Mouse (Mus musculus) neural tube, embryonic 12.5 days (tissue): ENCODE data around the gene Ube2cbp. TPM values are rescaled to one million over a fixed set of nuclear protein-coding genes. Genes with fewer than 3 reads are reported as not detected.

ENCODE experiments used
- ATAC-seq: fragments of 200-750 bp; cut with Nextera tagmentation; 2 replicates; pipeline ENCODE4 v1.8.0; 2017; ENCODE audit warnings: low read depth, mild to moderate bottlenecking, moderate TSS enrichment, moderate library complexity; ENCODE audit not compliant: low FRiP score
- H3K27ac ChIP-seq: fragments of 300-500 bp; sonication (generic); 2 replicates; pipeline ENCODE4 v1.5.1; 2016
- H3K27me3 ChIP-seq: fragments of 300-500 bp; sonication (generic); replicated peaks from 2 replicates; pipeline ENCODE4 v1.6.1; 2016; ENCODE audit warnings: mild to moderate bottlenecking
- H3K36me3 ChIP-seq: fragments of 300-500 bp; sonication (generic); 2 replicates; pipeline ENCODE4 v1.6.1; 2016; ENCODE audit warnings: mild to moderate bottlenecking
- H3K4me1 ChIP-seq: fragments of 300-500 bp; sonication (generic); 2 replicates; pipeline ENCODE4 v1.6.1; 2016
- H3K4me2 ChIP-seq: fragments of 300-500 bp; sonication (generic); replicated peaks from 2 replicates; pipeline ENCODE4 v1.6.1; 2016; ENCODE audit warnings: mild to moderate bottlenecking
- H3K4me3 ChIP-seq: fragments of 300-500 bp; sonication (generic); 2 replicates; pipeline ENCODE4 v1.5.1; 2016
- H3K9ac ChIP-seq: fragments of 300-500 bp; sonication (generic); 2 replicates; pipeline ENCODE4 v1.6.1; 2016; ENCODE audit warnings: mild to moderate bottlenecking
- H3K9me3 ChIP-seq: fragments of 300-500 bp; sonication (generic); 2 replicates; pipeline ENCODE4 v1.6.1; 2016; ENCODE audit warnings: mild to moderate bottlenecking
- WGBS: fragments of 180-500 bp; shearing (Covaris S2); methylation state at CpG from one replicate; pipeline ENCODE4 v1.1.7; 2016; 5-methylcytosine and 5-hydroxymethylcytosine counted together
- polyA plus RNA-seq: library from polyadenylated mRNA; unstranded; fragments of >200 nt; fragmentation: Nextera tagmentation; extraction: Ambion mirVana; gene quantifications from 2 replicates; pipeline ENCODE4 v1.2.1, GENCODE M21; 2016

Ube2cbp gene
- polyA plus RNA-seq, 1 experiment from 2014 or later: 7.0 TPM

DNA sequence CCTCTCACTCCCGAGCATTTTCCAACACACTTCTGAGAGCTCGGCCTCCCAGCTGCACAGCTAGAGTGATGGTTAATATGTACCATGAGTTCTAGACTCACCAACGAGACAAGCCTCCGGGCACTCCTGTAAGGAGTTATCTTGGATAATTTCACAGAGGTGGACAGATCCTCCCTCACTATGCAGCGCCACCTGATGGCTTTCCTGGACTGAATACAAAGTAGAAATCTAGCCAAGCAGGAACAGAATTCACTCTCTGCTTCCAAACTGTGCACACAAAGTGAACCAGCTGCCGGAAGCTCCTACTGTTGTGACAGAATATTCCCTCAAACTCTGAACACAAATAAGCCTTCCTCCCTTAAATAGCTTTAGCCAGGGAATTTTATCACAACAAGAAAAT, 69.0 kb downstream of the Ube2cbp start:
- H3K9ac ChIP-seq: no peak overlapping the region
- 84% methylated on average over 6 of the region's 6 CpGs for WGBS
- no peak overlapping the region for H3K4me3 ChIP-seq
- H3K4me2 ChIP-seq: no peak overlapping the region
- no peaks in the 10 kb centered on the region for H3K4me1 ChIP-seq
- no peak for ATAC-seq
- H3K27me3 ChIP-seq: no peaks in the 10 kb centered on the region
- no peaks in the 10 kb centered on the region for H3K9me3 ChIP-seq
- no peak overlapping the region for H3K27ac ChIP-seq
- H3K36me3 ChIP-seq: no peaks in the 10 kb centered on the region

DNA sequence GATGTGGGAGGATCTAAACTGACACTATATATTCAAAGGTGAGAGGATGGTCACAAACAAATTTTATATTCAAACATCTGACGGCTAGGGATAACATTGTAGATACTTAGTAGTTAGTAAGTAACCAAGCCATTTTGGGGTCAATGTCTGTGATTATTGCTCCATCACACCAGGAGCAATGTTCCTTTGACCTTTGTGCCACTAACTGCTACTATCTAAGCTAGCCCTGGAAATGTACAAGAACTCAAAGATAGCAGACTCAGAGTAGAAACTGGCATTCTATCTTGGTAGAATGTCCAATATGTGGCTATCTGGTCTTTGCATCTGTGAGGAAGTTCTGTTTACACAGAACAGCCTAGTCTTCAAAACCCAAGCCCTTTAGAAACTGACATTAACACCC, 69.7 kb downstream of the Ube2cbp start:
- 93% methylated on average over 1 of the region's 1 CpGs for WGBS

DNA sequence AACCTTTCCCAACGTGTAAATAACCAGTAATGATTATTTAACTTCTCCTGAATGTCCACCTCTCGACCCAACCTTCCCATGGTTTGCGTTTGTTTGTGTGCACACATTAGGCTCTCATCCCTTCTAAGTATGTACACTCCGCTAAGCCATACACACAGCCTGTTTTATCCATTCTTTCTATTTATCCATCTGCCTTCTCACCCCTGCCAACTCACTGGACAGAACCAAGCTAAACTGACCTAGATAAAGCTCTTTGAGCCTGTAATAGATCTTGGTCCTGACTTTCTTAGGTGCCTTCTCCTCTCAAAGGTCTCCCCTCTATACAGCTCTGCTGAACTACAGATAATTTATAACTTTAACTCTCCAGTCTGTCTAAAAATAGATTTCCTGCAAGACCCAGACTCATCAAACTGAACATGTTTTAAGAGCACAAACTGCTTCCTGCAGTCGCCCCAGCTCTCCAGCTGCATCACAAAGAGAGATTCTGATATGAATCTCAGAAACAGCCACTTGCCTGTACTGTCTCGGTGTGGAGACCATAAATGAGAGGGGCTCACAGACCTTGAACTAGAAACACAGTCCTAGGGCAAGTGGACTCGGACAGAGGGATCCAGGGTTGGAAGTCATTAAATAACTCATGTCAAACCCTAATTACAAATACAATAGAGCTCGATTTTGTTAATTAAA, 71.0 kb downstream of the Ube2cbp start:
- Histone ChIP-seq H3K36me3 (no peaks in the 10 kb centered on the region), H3K4me2 (no peak overlapping the region), H3K27me3 (no peaks in the 10 kb centered on the region), H3K4me1 (no peaks in the 10 kb centered on the region), H3K27ac (no peak overlapping the region), H3K9ac (no peak overlapping the region), H3K9me3 (no peaks in the 10 kb centered on the region), H3K4me3 (no peak overlapping the region)
- WGBS: 64% methylated on average over 8 of the region's 8 CpGs
- no peak for ATAC-seq

More for the DNA sequence above, 69.7 kb downstream of the Ube2cbp start:
- Histone ChIP-seq H3K36me3 (no peaks in the 10 kb centered on the region), H3K9me3 (no peaks in the 10 kb centered on the region), H3K4me1 (no peaks in the 10 kb centered on the region), H3K27me3 (no peaks in the 10 kb centered on the region), H3K9ac (no peak overlapping the region), H3K4me3 (no peak overlapping the region), H3K27ac (no peak overlapping the region), H3K4me2 (no peak overlapping the region)
- ATAC-seq: no peak

GRCm38 (mm10) chr9:86391467-86391866, 73.3 kb downstream of the Ube2cbp start:
- no peaks in the 10 kb centered on the region for H3K27me3 ChIP-seq
- H3K4me3 ChIP-seq: no peak overlapping the region
- H3K4me2 ChIP-seq: no peak overlapping the region
- ATAC-seq: no peak
- no peaks in the 10 kb centered on the region for H3K36me3 ChIP-seq
- no peaks in the 10 kb centered on the region for H3K9me3 ChIP-seq
- no peak overlapping the region for H3K9ac ChIP-seq
- H3K27ac ChIP-seq: no peak overlapping the region
- H3K4me1 ChIP-seq: no peaks in the 10 kb centered on the region

- Histone ChIP-seq H3K9me3 (no peaks in the 10 kb centered on the region), H3K36me3 (no peaks in the 10 kb centered on the region), H3K27ac (no peak overlapping the region), H3K4me2 (no peak overlapping the region), H3K4me1 (no peaks in the 10 kb centered on the region), H3K4me3 (no peak overlapping the region), H3K27me3 (no peaks in the 10 kb centered on the region), H3K9ac (no peak overlapping the region)
- no peak for ATAC-seq
- WGBS: 83% methylated on average over 2 of the region's 2 CpGs
Measured at GRCm38 (mm10) chr9:86390713-86391112, 74.0 kb downstream of the Ube2cbp start.

GRCm38 (mm10) chr9:86388538-86388937, 76.2 kb downstream of the Ube2cbp start:
- no peak for ATAC-seq
- H3K4me3 ChIP-seq: no peak overlapping the region
- no peaks in the 10 kb centered on the region for H3K4me1 ChIP-seq
- H3K9me3 ChIP-seq: no peaks in the 10 kb centered on the region
- no peak overlapping the region for H3K4me2 ChIP-seq
- no peaks in the 10 kb centered on the region for H3K27me3 ChIP-seq
- 73% methylated on average over 4 of the region's 4 CpGs for WGBS
- H3K36me3 ChIP-seq: no peaks in the 10 kb centered on the region
- H3K27ac ChIP-seq: no peak overlapping the region
- no peak overlapping the region for H3K9ac ChIP-seq

DNA sequence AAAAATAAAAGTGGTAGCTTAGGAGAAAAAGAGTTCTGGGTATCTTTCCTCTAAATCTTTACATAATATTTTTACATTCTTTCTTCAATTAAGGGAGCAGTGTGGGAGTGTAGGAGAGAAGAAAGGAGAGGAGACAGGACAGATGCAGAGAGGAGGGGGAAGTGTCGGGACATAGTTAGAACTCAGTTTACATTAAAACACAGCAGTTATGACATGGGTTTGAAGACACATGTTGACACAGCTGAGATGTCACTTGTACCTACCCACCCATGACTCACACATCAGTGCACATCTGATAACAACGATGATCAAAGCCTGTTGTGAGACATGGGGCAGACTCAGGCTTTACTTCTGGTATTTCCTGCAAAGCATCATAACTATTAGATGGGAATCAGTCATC, 87.8 kb downstream of the Ube2cbp start:
- H3K9me3 ChIP-seq: no peaks in the 10 kb centered on the region
- H3K27ac ChIP-seq: no peak overlapping the region
- no peak overlapping the region for H3K4me3 ChIP-seq
- no peak overlapping the region for H3K9ac ChIP-seq
- H3K4me2 ChIP-seq: no peak overlapping the region
- H3K4me1 ChIP-seq: no peaks in the 10 kb centered on the region
- H3K27me3 ChIP-seq: no peaks in the 10 kb centered on the region
- no peaks in the 10 kb centered on the region for H3K36me3 ChIP-seq
- no peak for ATAC-seq
- 74% methylated on average over 2 of the region's 2 CpGs for WGBS

DNA sequence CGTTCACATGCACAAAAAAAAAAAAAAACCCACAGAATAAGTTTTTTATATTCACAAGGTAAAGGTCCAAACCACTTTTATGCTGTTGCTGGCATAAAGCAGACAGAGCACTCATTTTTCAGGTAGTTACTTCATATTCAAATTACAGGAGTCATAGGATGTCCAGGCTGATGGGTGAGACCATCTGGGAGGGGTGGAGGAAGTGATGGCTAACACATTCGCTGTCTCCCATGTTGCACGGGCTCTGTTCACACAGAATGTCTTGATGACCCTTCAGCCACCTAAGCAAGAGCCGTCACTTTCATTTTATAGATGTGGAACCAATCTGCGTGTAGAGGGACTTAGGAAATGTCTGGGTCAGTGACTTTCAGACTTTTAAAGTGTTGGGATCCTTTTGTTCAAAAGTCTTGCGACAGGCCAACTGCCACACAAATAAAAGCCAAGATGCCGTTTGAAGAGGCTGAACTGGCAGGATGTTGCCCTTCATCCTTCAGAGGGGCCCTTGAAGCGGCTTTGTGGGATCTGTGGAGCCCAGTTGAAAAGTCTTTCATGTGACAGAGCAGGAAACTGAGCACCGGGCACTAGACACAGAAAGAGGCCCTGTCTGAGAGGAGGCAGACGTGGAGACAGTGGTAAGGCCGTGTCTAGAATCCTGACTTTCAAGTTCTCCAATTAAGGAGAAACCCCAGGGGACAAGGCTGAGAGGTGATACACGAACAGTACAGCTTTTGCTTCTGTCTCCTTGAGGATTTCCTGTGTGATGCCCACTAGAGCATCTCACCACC, 91.8 kb downstream of the Ube2cbp start:
- Histone ChIP-seq H3K27ac (no peak overlapping the region), H3K36me3 (no peaks in the 10 kb centered on the region), H3K9me3 (no peaks in the 10 kb centered on the region), H3K4me1 (no peaks in the 10 kb centered on the region), H3K9ac (no peak overlapping the region), H3K4me2 (no peak overlapping the region), H3K27me3 (no peaks in the 10 kb centered on the region), H3K4me3 (no peak overlapping the region)
- no peak for ATAC-seq
- WGBS: 51% methylated on average over 12 of the region's 12 CpGs

- H3K27ac ChIP-seq: no peak overlapping the region
- no peaks in the 10 kb centered on the region for H3K4me1 ChIP-seq
- no peak overlapping the region for H3K9ac ChIP-seq
- no peaks in the 10 kb centered on the region for H3K9me3 ChIP-seq
- H3K36me3 ChIP-seq: no peaks in the 10 kb centered on the region
- no peaks in the 10 kb centered on the region for H3K27me3 ChIP-seq
- WGBS: 73% methylated on average over 4 of the region's 4 CpGs
- H3K4me3 ChIP-seq: no peak overlapping the region
- H3K4me2 ChIP-seq: no peak overlapping the region
- no peak for ATAC-seq
Measured at GRCm38 (mm10) chr9:86369208-86369607, 95.5 kb downstream of the Ube2cbp start.

DNA sequence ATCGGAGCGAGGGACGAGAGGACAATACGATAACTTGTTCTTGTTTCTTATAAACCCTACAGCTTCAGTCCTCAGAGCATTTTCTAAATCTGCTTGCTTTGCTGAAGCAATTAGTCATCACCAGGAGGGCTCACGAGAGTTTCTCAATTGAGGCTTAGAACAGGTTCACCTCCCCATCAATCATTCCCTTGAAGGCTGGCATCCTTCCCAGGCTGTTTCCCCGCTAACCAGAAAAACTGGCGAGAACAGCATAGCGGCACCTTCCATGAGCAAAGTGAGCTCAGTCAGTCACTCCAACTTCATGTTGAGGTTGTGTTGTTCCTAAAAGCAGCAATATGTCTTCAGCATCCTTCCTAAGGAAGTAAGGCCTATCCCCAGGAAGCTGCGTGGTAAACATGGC, 104.2 kb downstream of the Ube2cbp start:
- Histone ChIP-seq H3K27ac (no peak overlapping the region), H3K9me3 (no peaks in the 10 kb centered on the region), H3K4me1 (no peaks in the 10 kb centered on the region), H3K27me3 (no peaks in the 10 kb centered on the region), H3K36me3 (no peaks in the 10 kb centered on the region), H3K9ac (no peak overlapping the region), H3K4me3 (no peak overlapping the region), H3K4me2 (no peak overlapping the region)
- ATAC-seq: no peak
- WGBS: 76% methylated on average over 9 of the region's 9 CpGs

DNA sequence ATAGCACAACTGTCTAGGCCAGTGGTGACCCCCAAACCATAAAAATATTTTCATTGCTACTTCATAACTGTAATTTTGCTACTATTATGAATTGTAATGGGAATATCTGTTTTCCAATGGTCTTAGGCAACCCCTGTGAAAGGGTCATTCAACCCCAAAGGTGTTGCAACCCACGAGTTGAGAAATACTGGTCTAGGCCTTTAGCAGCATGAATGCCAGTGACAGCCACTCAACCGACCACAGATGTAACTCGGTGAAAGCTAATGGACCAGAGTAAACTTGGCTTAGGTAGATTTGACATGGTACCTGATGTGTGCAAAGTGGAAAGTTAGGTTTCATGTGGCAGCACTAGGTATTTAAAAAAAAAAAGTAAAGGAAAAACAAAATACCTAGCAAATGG, 108.9 kb downstream of the Ube2cbp start:
- ATAC-seq: no peak

DNA sequence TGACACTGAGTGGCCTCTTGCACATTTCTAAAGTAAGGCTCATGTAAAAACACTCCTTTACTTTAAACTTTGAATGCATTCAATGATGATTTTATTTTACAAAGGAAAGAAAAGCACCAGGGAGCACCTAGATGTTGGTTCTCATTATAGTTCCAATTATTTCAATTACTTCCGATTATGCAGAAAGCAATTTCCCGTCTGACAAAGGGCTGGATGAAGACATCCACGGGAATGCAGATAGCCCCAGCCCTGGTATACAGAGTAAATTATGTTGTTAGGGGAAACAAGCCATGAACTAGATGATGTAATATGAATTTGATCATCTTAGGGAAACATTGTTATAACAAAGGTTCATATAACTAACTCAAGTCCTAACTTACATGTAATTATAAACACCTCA, 113.3 kb downstream of the Ube2cbp start:
- H3K27me3 ChIP-seq: no peaks in the 10 kb centered on the region
- H3K4me2 ChIP-seq: no peak overlapping the region
- H3K4me1 ChIP-seq: no peaks in the 10 kb centered on the region
- ATAC-seq: no peak
- H3K9me3 ChIP-seq: no peaks in the 10 kb centered on the region
- no peak overlapping the region for H3K9ac ChIP-seq
- 79% methylated on average over 3 of the region's 3 CpGs for WGBS
- H3K4me3 ChIP-seq: no peak overlapping the region
- H3K36me3 ChIP-seq: no peaks in the 10 kb centered on the region
- H3K27ac ChIP-seq: no peak overlapping the region

More for the DNA sequence above, 108.9 kb downstream of the Ube2cbp start:
- H3K4me3 ChIP-seq: no peak overlapping the region
- no peak overlapping the region for H3K27ac ChIP-seq
- no peaks in the 10 kb centered on the region for H3K36me3 ChIP-seq
- H3K9me3 ChIP-seq: no peaks in the 10 kb centered on the region
- no peak overlapping the region for H3K4me2 ChIP-seq
- no peaks in the 10 kb centered on the region for H3K4me1 ChIP-seq
- no peaks in the 10 kb centered on the region for H3K27me3 ChIP-seq
- no peak overlapping the region for H3K9ac ChIP-seq
- WGBS: 81% methylated on average over 3 of the region's 3 CpGs

DNA sequence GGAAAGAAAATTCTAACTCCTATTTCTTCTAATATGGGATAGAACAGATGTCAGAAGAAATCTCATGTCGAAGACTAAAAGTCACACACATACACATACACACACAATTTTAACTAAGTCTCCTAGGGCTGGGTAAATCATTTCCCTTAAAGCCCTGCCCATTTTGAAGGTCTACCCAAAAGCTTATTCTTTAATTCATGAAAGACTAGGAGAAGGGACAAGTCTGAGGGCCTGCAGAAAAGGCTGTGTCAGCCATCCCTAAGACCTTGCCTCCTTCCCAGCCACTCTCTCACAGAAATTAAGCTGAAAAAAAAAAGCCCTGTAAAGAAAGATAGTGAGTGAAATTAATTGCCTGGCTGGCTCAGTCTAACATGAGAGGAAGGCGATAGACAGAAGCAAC, 128.0 kb downstream of the Ube2cbp start:
- Histone ChIP-seq H3K9ac (no peak overlapping the region), H3K27ac (no peak overlapping the region), H3K4me1 (no peaks in the 10 kb centered on the region), H3K27me3 (no peaks in the 10 kb centered on the region), H3K4me3 (no peak overlapping the region), H3K36me3 (no peaks in the 10 kb centered on the region), H3K9me3 (no peaks in the 10 kb centered on the region), H3K4me2 (no peak overlapping the region)
- ATAC-seq: no peak
- WGBS: 85% methylated on average over 2 of the region's 2 CpGs
